Mouse (Mus musculus) left cerebral cortex, adult 18-20 months (tissue): ENCODE measurements around the gene BC016579. TPM values are rescaled to one million over a fixed set of nuclear protein-coding genes. Genes with fewer than 3 reads are reported as not detected.
A peak's percentile ranks its signal among the peaks of the same experiment; 100 is the strongest.

ENCODE experiments used
- DNase-seq, 2 experiments: peaks; one replicate each; pipeline ENCODE4 v3.0.0; 2021 to 2022; ENCODE audit warnings: low spot score in 2 of 2, mixed read lengths in 1 of 2
- total RNA-seq, 2 experiments: library from RNA; stranded (reverse); gene quantifications; 2 replicates each; pipeline ENCODE4 v1.2.3; 2021

BC016579 gene
- total RNA-seq, 2 experiments from 2014 or later, result 0.26 TPM; not detected in 1

DNA sequence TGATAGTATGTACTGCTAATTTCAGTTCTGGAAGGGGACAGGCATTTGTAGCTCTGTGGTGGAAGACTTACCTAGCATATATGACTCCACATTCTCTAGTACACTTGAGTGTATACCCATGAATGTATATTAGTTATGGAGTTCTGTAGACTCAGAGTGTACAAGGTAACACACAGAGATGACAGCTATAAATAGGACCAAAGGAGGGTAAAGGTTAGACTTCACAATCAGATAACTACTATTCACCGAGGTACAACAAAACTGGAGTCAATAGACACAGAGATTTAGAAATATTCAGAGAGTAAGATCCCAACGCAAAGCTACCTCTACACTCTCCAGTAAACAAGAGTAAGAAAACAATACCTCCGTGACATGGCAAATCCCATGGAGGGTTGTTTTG, 9.9 kb downstream of the BC016579 start:
- no peak for DNase-seq

DNA sequence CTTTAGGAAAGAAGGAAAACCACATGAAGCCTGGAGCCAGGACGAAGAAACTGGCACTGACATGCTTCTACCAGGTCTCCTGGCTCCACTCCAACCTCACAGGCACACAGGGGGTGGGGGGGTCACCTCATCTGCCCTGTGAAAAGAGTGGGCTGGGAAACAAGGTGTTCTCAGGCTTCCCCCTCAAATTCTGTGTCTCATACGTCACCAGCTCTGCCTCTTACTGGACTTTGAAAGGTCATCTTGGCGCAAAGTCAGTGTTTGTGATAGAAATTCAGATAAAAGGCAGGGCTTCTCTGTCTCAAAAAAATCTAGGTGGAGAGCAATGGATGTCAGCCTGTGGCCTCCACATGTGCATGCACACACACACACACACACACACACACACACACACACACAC, 12.6 kb downstream of the BC016579 start:
- no peak for DNase-seq

GRCm38 (mm10) chr16:45640070-45640762, 13.7 kb downstream of the BC016579 start:
- DNase-seq, result no peak

GRCm38 (mm10) chr16:45635826-45636225, 18.0 kb downstream of the BC016579 start:
- no peak for DNase-seq

- DNase-seq, result no peak
These were observed 21.4 kb downstream of the BC016579 start for GRCm38 (mm10) chr16:45632420-45632819.

DNA sequence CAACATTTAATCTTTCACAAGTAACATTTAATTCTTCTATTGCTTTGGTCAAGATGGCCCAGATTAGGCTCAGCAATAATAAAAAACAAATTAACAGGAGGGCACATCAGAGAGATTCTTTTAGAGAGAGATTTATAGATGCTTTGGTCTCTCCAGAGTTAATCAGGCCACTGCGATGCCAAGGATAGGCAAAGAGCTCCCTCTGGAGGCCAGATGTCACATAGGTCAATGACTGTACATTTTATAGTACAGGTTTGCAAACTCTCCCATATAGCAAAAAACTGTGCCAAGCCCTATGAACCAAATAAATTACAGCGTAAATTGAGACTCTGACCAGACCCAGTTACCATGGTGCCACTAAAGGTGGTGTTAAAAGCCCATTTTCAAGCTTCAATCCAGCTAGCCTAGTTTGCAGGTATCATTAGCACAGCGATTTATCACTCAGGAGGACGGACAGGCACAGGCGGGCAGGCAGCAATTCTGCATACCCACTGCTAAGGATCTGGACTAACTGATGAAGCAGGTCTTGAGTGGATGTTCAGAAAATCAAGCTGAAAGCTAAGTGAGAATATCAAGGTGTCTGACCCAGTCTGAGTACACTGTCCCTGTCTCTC, 23.4 kb downstream of the BC016579 start:
- DNase-seq, result peak; percentile 62 to 73

- no peak for DNase-seq
These were observed 24.3 kb downstream of the BC016579 start for GRCm38 (mm10) chr16:45629497-45630105.

DNA sequence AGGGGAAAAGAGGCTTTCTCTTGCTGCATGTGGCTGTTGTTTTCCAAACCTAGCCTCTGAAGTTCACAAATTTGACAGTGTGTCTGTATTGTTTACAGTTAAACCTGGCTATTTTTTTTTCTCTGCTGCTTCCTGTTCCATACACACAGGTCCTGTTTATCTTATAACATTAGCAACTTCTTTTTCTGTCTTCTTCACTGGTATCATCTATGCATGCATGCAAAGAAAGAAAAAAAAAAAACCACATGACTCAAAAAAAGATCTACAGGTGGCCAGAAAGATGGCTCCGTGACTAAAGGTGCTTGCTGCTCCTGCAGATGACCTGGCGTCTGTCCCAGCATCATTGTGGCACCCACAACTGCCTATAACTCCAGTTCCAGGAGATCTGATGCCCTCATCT, 28.5 kb downstream of the BC016579 start:
- DNase-seq, result no peak

- no peak for DNase-seq
These were observed 29.1 kb downstream of the BC016579 start for GRCm38 (mm10) chr16:45624791-45625190.

DNA sequence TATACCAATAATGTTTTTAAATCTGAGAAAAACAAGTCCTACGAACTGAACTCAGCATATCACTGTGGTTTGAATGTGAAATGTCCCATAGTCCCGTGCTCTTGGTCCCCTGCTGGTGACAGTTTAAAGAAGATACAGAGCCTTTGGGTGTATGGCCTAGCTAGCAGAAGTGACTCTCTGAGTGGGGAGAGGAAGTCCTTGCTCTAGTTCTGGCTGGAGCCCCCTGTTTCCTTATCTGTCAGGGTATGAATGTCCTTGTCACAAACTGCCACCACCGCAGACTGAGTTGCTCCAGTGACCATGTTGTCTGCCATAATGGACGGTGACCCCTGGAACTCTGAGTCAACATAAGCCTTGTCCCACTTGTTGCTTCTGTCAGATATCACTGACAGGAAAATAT, 30.6 kb downstream of the BC016579 start:
- no peak for DNase-seq

- no peak for DNase-seq
These were observed 34.0 kb downstream of the BC016579 start for GRCm38 (mm10) chr16:45619751-45620375.

DNA sequence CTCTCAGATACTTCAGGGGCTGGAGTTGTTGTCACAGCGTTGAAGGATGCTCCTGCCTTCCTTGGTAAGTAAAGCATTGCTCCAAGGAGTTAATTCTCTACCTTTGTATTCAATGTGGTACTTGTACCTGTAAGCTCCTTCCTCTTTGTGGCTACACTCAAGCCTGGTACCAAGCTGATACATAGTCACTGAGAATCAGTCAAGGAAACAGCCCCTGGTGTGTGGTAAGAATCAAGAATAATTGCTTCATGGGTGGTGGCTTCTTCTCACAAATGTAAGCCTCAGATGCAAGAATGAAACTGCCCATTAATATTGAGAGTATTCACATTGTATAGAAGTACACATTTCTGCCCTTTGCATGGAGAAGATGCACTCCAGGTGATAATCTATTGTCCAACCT, 37.9 kb downstream of the BC016579 start:
- no peak for DNase-seq

- DNase-seq, result no peak
These were observed 40.6 kb downstream of the BC016579 start for GRCm38 (mm10) chr16:45613247-45613646.

GRCm38 (mm10) chr16:45610267-45610666, 43.6 kb downstream of the BC016579 start, which contains the start of gene Gcsam:
Gcsam (plus strand) TSS chr16:45610380.
- DNase-seq, result no peak

- DNase-seq, result peak; percentile 16 to 33
These were observed 44.6 kb downstream of the BC016579 start for GRCm38 (mm10) chr16:45609300-45609699.

- DNase-seq, result peak in 1 of 2 experiments; percentile 12
These were observed 45.4 kb downstream of the BC016579 start for GRCm38 (mm10) chr16:45608481-45608954.

DNA sequence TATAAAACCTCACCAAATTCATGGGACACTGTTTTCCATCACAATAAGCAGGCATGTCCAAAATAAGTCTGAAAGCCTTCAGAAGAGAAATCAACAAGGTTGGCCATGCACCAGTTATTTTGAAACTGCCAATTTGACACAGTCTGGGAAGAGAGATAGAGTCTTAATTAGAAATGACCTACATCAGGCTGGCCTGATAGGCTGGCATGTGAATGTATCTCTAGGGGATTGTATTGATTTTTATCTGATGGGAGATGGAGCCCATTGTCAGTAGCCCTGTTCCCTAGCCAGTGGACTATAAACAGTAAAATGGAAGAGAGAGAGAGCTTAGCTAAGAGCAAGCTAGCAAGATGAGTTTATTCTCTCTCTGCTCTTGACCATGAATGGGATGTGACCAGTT, 58.4 kb downstream of the BC016579 start:
- no peak for DNase-seq

DNA sequence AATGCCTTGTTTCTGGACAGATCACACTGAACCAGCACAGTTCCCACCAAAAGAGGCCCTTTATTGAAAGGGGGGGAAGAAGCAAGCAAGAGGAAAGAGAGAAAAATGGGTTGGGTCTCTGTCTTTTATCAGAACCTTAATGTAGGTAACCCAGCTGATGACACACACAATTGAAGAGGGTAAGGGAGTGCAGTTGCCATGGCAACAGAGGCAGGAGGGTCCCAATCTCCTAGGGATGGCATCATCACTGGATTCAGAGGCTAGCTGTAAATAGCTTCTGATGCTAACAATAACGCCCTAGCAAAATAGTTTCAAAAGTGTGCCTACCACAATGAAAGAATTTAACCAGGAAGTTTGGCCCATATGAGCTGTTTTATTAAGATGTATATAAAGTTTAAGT, 60.2 kb downstream of the BC016579 start:
- DNase-seq, result no peak

GRCm38 (mm10) chr16:45582512-45582911, 71.4 kb downstream of the BC016579 start:
- peak in 1 of 2 experiments; percentile 21 for DNase-seq

GRCm38 (mm10) chr16:45579883-45580282, 74.0 kb downstream of the BC016579 start:
- no peak for DNase-seq
